Mouse (Mus musculus): ENCODE results near the gene Rrp7a.

- TF ChIP-seq CTCF (IDR thresholded peaks at IDR 0.05; ENCODE audit: control insufficient read depth, insufficient read depth, low read length) (no peak), POLR2A (IDR thresholded peaks at IDR 0.05; ENCODE audit: borderline replicate concordance, control insufficient read depth, low read depth, low read length) (no peak)
Observed at GRCm38 (mm10) chr15:83148395-83148794, 25.8 kb upstream of the Rrp7a start.
